Mouse (Mus musculus) megakaryocyte, embryonic 14.5 days (primary cell): ENCODE measurements around the gene Kcnc3.

ENCODE experiments used
- FLI1 ChIP-seq: IDR thresholded peaks from 2 replicates; pipeline ENCODE4 v1.6.1; 2012; ENCODE audit warnings: low read length, inconsistent platforms, mixed read lengths
- GATA1 ChIP-seq: IDR thresholded peaks from 3 replicates; pipeline ENCODE4 v1.6.1; 2012; ENCODE audit warnings: mixed read lengths, low read length, inconsistent platforms, borderline replicate concordance

DNA sequence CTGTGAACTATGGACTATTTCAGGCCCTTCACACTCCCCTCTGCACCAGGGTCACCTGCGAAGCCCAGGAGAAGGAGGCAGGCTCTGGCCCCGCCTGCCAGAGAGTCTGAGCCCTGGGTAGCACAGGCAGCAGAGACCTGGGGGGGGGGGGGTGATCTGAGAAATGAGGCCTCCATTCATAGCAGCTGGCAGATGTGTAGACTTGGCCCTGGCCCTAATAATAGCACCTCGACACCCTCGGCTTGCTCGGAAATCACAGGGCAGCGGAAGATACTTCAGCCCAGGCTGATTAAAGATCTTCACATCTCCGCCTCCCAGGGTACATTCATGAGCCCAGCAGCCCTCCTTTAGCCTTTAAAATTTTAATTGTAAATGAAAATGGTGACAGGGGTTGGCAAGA, 21.7 kb downstream of the Kcnc3 start:
- no peak for TF ChIP-seq GATA1
- TF ChIP-seq FLI1 = no peak
